ENCODE assay signal across 14 mouse cellular contexts in the genomic region with DNA sequence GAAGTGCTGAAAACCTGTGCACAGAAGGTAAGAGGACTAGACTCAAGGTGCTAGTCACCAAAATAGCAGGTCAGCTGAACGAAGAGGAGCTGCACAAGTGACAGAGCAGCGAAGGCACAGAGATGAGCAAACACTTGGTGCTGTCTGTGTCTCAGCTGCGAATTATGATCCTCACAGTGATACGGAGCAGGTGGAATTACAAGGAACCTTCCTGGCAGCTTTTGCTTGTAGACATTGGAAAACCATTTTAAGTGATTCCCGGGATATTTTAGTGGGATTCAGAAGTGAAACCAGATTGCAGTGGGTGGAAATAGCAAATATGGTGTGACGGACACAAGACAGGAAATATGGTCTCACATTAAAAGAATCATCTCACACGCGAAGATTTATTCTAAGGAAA.
A peak's percentile ranks its signal among the peaks of the same experiment; 100 is the strongest.
DNase-seq lines count a peak whose midpoint lies in the region; ATAC-seq lines count a peak whose summit lies in the region.
"Had no signal": no experiment of that assay in that cellular context is flagged by ENCODE, and none has a peak within 500 bp of the region (broad histone marks: within the 10 kb centered on the region; RNA-seq: fewer than 3 reads in every experiment).

No protein-coding gene starts in this region.

- ATAC-seq in megakaryocyte, adult 5-6 weeks (ENCODE audit: poor library complexity, severe bottlenecking): no peak
- ATAC-seq: hindbrain, embryonic 16.5 days; midbrain, embryonic 16.5 days had no signal

- peak; percentile 82 for DNase-seq in brain, adult 2 months (ENCODE audit: low read depth, low spot score)
- peak; percentile 8 to 40 for DNase-seq in layer of hippocampus, adult 18-20 months (ENCODE audit: low spot score in 2 of 2)
- DNase-seq in left cerebral cortex, adult 9 months (ENCODE audit: low spot score in 2 of 2): peak; percentile 45 to 67
- DNase-seq in right cerebral cortex, postnatal 14 days: peak; percentile 7
- no peak for DNase-seq in gastrocnemius, postnatal 25 days
- no peak for DNase-seq in adrenal gland, postnatal 14 days
- DNase-seq: adrenal gland, postnatal 36 days; cerebellum, adult 9-10 months; kidney, adult 11 months; kidney, postnatal 25 days; thymus, postnatal 4 days had no signal

Comparison
In these comparisons a context has a peak if more than half of its experiments do, and no peak if none do; other contexts are left out.
1. DNase-seq: peak in brain, adult 2 months (single experiment), layer of hippocampus, adult 18-20 months (2 of 2), left cerebral cortex, adult 9 months (2 of 2) and right cerebral cortex, postnatal 14 days (single experiment); none in gastrocnemius, postnatal 25 days (single experiment) and adrenal gland, postnatal 14 days (single experiment).